In the genomic region with DNA sequence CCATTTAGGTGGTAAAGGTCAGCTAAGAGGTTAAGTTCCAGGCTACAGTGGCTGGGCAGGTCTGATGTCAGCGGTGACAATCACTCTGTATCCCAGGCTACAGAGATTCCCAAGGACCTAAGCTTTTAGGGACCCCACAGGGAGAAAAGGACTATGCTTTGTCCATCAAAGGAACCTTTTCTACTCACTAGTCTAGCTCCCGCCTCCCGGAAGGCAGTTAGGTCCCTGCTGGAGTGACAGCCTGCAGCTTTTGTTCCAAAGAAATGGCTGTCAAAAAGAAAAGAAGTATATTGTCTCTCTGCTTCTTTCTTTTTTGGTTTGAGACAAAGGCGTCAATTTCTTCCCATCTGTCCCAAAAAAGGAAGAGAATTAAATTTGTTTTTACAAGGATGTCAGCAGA, we compare ENCODE assay signal across 24 mouse cellular contexts. TPM values are rescaled to one million over a fixed set of nuclear protein-coding genes. Genes with fewer than 3 reads are reported as not detected.
DNase-seq lines count a peak whose midpoint lies in the region; ATAC-seq lines count a peak whose summit lies in the region.
"Had no signal": no experiment of that assay in that cellular context is flagged by ENCODE, and none has a peak within 500 bp of the region (broad histone marks: within the 10 kb centered on the region; RNA-seq: fewer than 3 reads in every experiment).

No protein-coding gene starts in this region.

- DNase-seq in forebrain, embryonic 10.5 days (ENCODE audit: extremely low spot score, low spot score) = no peak
- no peak for DNase-seq in forebrain, embryonic 11.5 days (ENCODE audit: low spot score)
- peak; percentile 28 for DNase-seq in hindbrain, embryonic 11.5 days (ENCODE audit: low spot score)
- DNase-seq in ZHBTc4 (ENCODE audit: low read depth, low spot score) = peak; percentile 16
- peak; percentile 24 for DNase-seq in brain, embryonic 18.5 days (ENCODE audit: low read depth, low spot score)
- DNase-seq in adrenal gland, adult 2 months = no peak
- DNase-seq: adrenal gland, adult 8-10 months; cerebellum, adult 18-20 months; cerebellum, adult 9-11 months; cerebellum, postnatal 36 days; gastrocnemius, postnatal 10 days; heart, adult 18-20 months; heart, postnatal 10 days; heart, postnatal 4 days; kidney, adult 11 months had no signal

- no peak for ATAC-seq in forebrain, embryonic 11.5 days (replicated peaks; ENCODE audit: low FRiP score)
- no peak for ATAC-seq in hindbrain, embryonic 11.5 days (ENCODE audit: low FRiP score)
- ATAC-seq in hindbrain, embryonic 12.5 days (ENCODE audit: low FRiP score) = no peak
- ATAC-seq: hindbrain, embryonic 16.5 days; inflammation-experienced regulatory T-cells, adult 6 months; Patski had no signal

- WGBS in forebrain, embryonic 10.5 days = 38% methylated on average over 4 of the region's 4 CpGs
- WGBS in forebrain, embryonic 11.5 days = 24% methylated on average over 4 of the region's 4 CpGs
- 34% methylated on average over 4 of the region's 4 CpGs for WGBS in hindbrain, embryonic 11.5 days
- 35% methylated on average over 4 of the region's 4 CpGs for WGBS in hindbrain, embryonic 12.5 days

- H3K36me3 ChIP-seq in forebrain, embryonic 10.5 days (replicated peaks) = no peaks in the 10 kb centered on the region
- no peaks in the 10 kb centered on the region for H3K36me3 ChIP-seq in forebrain, embryonic 11.5 days (ENCODE audit: control insufficient read depth, insufficient read depth, low read length)
- H3K36me3 ChIP-seq in hindbrain, embryonic 11.5 days (ENCODE audit: control insufficient read depth, insufficient read depth, low read length) = no peaks in the 10 kb centered on the region
- no peaks in the 10 kb centered on the region for H3K36me3 ChIP-seq in hindbrain, embryonic 12.5 days
- H3K36me3 ChIP-seq: embryonic facial prominence, embryonic 13.5 days; heart, embryonic 10.5 days had no signal

- no peak overlapping the region for H3K9ac ChIP-seq in forebrain, embryonic 11.5 days (ENCODE audit: low read length)
- no peak overlapping the region for H3K9ac ChIP-seq in hindbrain, embryonic 11.5 days (ENCODE audit: low read depth, low read length)
- no peak overlapping the region for H3K9ac ChIP-seq in hindbrain, embryonic 12.5 days
- H3K9ac ChIP-seq: embryonic facial prominence, embryonic 13.5 days had no signal

- H3K4me2 ChIP-seq in forebrain, embryonic 11.5 days (ENCODE audit: low read depth, low read length, severe bottlenecking) = no peak overlapping the region
- no peak overlapping the region for H3K4me2 ChIP-seq in hindbrain, embryonic 11.5 days (replicated peaks; ENCODE audit: low read depth, low read length)
- H3K4me2 ChIP-seq in hindbrain, embryonic 12.5 days (replicated peaks) = no peak overlapping the region
- H3K4me2 ChIP-seq: embryonic facial prominence, embryonic 13.5 days had no signal

- H3K27ac ChIP-seq in forebrain, embryonic 10.5 days = 0 out of 2 replicates have a peak overlapping the region, but pooled peaks have one; percentile 31
- no peak overlapping the region for H3K27ac ChIP-seq in forebrain, embryonic 11.5 days (ENCODE audit: low read depth, low read length)
- no peak overlapping the region for H3K27ac ChIP-seq in hindbrain, embryonic 11.5 days (ENCODE audit: low read depth, low read length)
- H3K27ac ChIP-seq in hindbrain, embryonic 12.5 days = no peak overlapping the region
- H3K27ac ChIP-seq: embryonic facial prominence, embryonic 13.5 days; heart, embryonic 10.5 days had no signal

- H3K4me3 ChIP-seq in forebrain, embryonic 10.5 days = no peak overlapping the region
- no peak overlapping the region for H3K4me3 ChIP-seq in forebrain, embryonic 11.5 days (ENCODE audit: low read depth, low read length)
- no peak overlapping the region for H3K4me3 ChIP-seq in hindbrain, embryonic 11.5 days (ENCODE audit: low read depth, low read length)
- no peak overlapping the region for H3K4me3 ChIP-seq in hindbrain, embryonic 12.5 days
- H3K4me3 ChIP-seq: embryonic facial prominence, embryonic 13.5 days; heart, embryonic 10.5 days had no signal

- peaks cover 42% of the 10 kb centered on the region for H3K27me3 ChIP-seq in forebrain, embryonic 10.5 days (ENCODE audit: poor library complexity, severe bottlenecking)
- H3K27me3 ChIP-seq in forebrain, embryonic 11.5 days (ENCODE audit: control insufficient read depth, insufficient read depth, low read length) = peaks cover 3% of the 10 kb centered on the region; the same call in 1 of the 2 replicates
- no peaks in the 10 kb centered on the region for H3K27me3 ChIP-seq in hindbrain, embryonic 11.5 days (ENCODE audit: control insufficient read depth, insufficient read depth, low read length)
- H3K27me3 ChIP-seq in hindbrain, embryonic 12.5 days = peaks cover 30% of the 10 kb centered on the region
- H3K27me3 ChIP-seq: Patski had no signal

- H3K9me3 ChIP-seq in forebrain, embryonic 10.5 days = no peaks in the 10 kb centered on the region
- no peaks in the 10 kb centered on the region for H3K9me3 ChIP-seq in forebrain, embryonic 11.5 days (ENCODE audit: control insufficient read depth, low read length)
- no peaks in the 10 kb centered on the region for H3K9me3 ChIP-seq in hindbrain, embryonic 11.5 days (ENCODE audit: control insufficient read depth, low read length)
- H3K9me3 ChIP-seq in hindbrain, embryonic 12.5 days (replicated peaks) = no peaks in the 10 kb centered on the region
- H3K9me3 ChIP-seq: embryonic facial prominence, embryonic 13.5 days; heart, embryonic 10.5 days had no signal

- H3K4me1 ChIP-seq in forebrain, embryonic 10.5 days = peaks cover 32% of the 10 kb centered on the region
- 0 out of 2 replicates have a peak, but pooled peaks cover 6% of the 10 kb centered on the region for H3K4me1 ChIP-seq in forebrain, embryonic 11.5 days (replicated peaks; ENCODE audit: control insufficient read depth, insufficient read depth, low read length)
- H3K4me1 ChIP-seq in hindbrain, embryonic 11.5 days (replicated peaks; ENCODE audit: control insufficient read depth, insufficient read depth, low read length) = peaks cover 2% of the 10 kb centered on the region; the same call in 1 of the 2 replicates
- peaks cover 16% of the 10 kb centered on the region; the same call in 1 of the 2 replicates for H3K4me1 ChIP-seq in hindbrain, embryonic 12.5 days
- H3K4me1 ChIP-seq: embryonic facial prominence, embryonic 13.5 days had no signal

RNA-seq across cellular contexts. Expression of a gene that starts 33.1 kb away (rescaled TPM):
- polyA plus RNA-seq in forebrain, embryonic 10.5 days (2016; fragmentation: Nextera tagmentation; extraction: Ambion mirVana) = 0.11 TPM in 1 of 2 replicates, not detected in the other
- polyA plus RNA-seq in forebrain, embryonic 11.5 days (2014; fragmentation: Nextera tagmentation; extraction: Ambion mirVana) = not detected in 2 replicates
- 0.06 TPM in 1 of 2 replicates, not detected in the other for polyA plus RNA-seq in hindbrain, embryonic 11.5 days (2014; fragmentation: Nextera tagmentation; extraction: Ambion mirVana)
- 0.08 and 0.18 TPM in 2 replicates for polyA plus RNA-seq in hindbrain, embryonic 12.5 days (2016; fragmentation: Nextera tagmentation; extraction: Ambion mirVana)
- total RNA-seq in adrenal gland, adult 2 months (2021) = under 1 TPM; 0.63 to 0.90 TPM
- 1.3 and 1.6 TPM in 2 replicates for polyA plus RNA-seq in adrenal gland, adult 2 months (2012; rRNA removed)
- total RNA-seq: CH12.LX; gastrocnemius, postnatal 10 days had no signal
- polyA plus RNA-seq: inflammation-experienced regulatory T-cells, adult 6 months; Patski had no signal

RNA-seq across cellular contexts. Expression of a gene that starts 36.1 kb away (rescaled TPM):
- polyA plus RNA-seq in forebrain, embryonic 10.5 days (2016; fragmentation: Nextera tagmentation; extraction: Ambion mirVana) = 115 and 123 TPM in 2 replicates
- polyA plus RNA-seq in forebrain, embryonic 11.5 days (2014; fragmentation: Nextera tagmentation; extraction: Ambion mirVana) = 135 and 145 TPM in 2 replicates
- polyA plus RNA-seq in hindbrain, embryonic 11.5 days (2014; fragmentation: Nextera tagmentation; extraction: Ambion mirVana) = 208 and 223 TPM in 2 replicates
- 198 and 210 TPM in 2 replicates for polyA plus RNA-seq in hindbrain, embryonic 12.5 days (2016; fragmentation: Nextera tagmentation; extraction: Ambion mirVana)
- 10 to 100 TPM; 59.3 to 66.6 TPM for total RNA-seq in adrenal gland, adult 2 months (2021)
- 12.2 and 14.7 TPM in 2 replicates for polyA plus RNA-seq in adrenal gland, adult 2 months (2012; rRNA removed)

RNA-seq across cellular contexts. Expression of a gene that starts 36.7 kb away (rescaled TPM):
- polyA plus RNA-seq in forebrain, embryonic 10.5 days (2016; fragmentation: Nextera tagmentation; extraction: Ambion mirVana) = not detected in 2 replicates
- polyA plus RNA-seq in forebrain, embryonic 11.5 days (2014; fragmentation: Nextera tagmentation; extraction: Ambion mirVana) = not detected in 2 replicates
- 0.06 and 0.08 TPM in 2 replicates for polyA plus RNA-seq in hindbrain, embryonic 11.5 days (2014; fragmentation: Nextera tagmentation; extraction: Ambion mirVana)
- 0.09 TPM in 2 replicates for polyA plus RNA-seq in hindbrain, embryonic 12.5 days (2016; fragmentation: Nextera tagmentation; extraction: Ambion mirVana)
- total RNA-seq in adrenal gland, adult 2 months (2021) = under 1 TPM in 1 of 2 experiments, not detected in 1; 0.31 TPM
- 0.30 and 0.55 TPM in 2 replicates for polyA plus RNA-seq in adrenal gland, adult 2 months (2012; rRNA removed)
- polyA plus RNA-seq: frontal cortex, adult 2 months; heart, embryonic 10.5 days; hindbrain, embryonic 16.5 days; inflammation-experienced regulatory T-cells, adult 6 months; kidney, embryonic 14.5 days had no signal

Comparison
In these comparisons a context has a peak if more than half of its experiments do, and no peak if none do; other contexts are left out.
1. DNase-seq: peak in hindbrain, embryonic 11.5 days (single experiment), ZHBTc4 (single experiment) and brain, embryonic 18.5 days (single experiment); none in forebrain, embryonic 10.5 days (single experiment), forebrain, embryonic 11.5 days (single experiment) and adrenal gland, adult 2 months (single experiment).